Mouse (Mus musculus) cerebellum, adult 11-12 months (tissue): Measurements from ENCODE around the gene Jak1.
"Not testable (repeated sequence)": the region's sequence is repeated elsewhere in the genome, so short reads cannot be mapped to it uniquely, and the experiment has no call there.

Experiments
- DNase-seq: peaks from one replicate; pipeline ENCODE4 v3.0.0; 2022

Jak1 gene

GRCm38 (mm10) chr4:101275881-101276280 lies 10.8 kb upstream of the Jak1 start:
- DNase-seq: no peak

- DNase-seq: no peak
Observed at GRCm38 (mm10) chr4:101270734-101271133, 5.7 kb upstream of the Jak1 start.

- not testable (repeated sequence) for DNase-seq
Observed at GRCm38 (mm10) chr4:101268506-101268905, 3.4 kb upstream of the Jak1 start.

- no peak for DNase-seq
Observed at GRCm38 (mm10) chr4:101265523-101265922, 441 bp upstream of the Jak1 start.

GRCm38 (mm10) chr4:101263968-101264740 lies 928 bp downstream of the Jak1 start:
- no peak for DNase-seq

- DNase-seq: no peak
Observed at GRCm38 (mm10) chr4:101261596-101261995, 3.5 kb downstream of the Jak1 start.

- no peak for DNase-seq
Observed at GRCm38 (mm10) chr4:101260744-101261291, 4.3 kb downstream of the Jak1 start.

- DNase-seq: no peak
Observed at GRCm38 (mm10) chr4:101256526-101257210, 8.4 kb downstream of the Jak1 start.

- DNase-seq: no peak
Observed at GRCm38 (mm10) chr4:101254606-101255349, 10.3 kb downstream of the Jak1 start.

- no peak for DNase-seq
Observed at GRCm38 (mm10) chr4:101254015-101254414, 11.1 kb downstream of the Jak1 start.

GRCm38 (mm10) chr4:101252781-101253622 lies 12.1 kb downstream of the Jak1 start:
- no peak for DNase-seq

GRCm38 (mm10) chr4:101252016-101252415 lies 13.1 kb downstream of the Jak1 start:
- no peak for DNase-seq

GRCm38 (mm10) chr4:101249977-101250743 lies 14.9 kb downstream of the Jak1 start:
- no peak for DNase-seq

GRCm38 (mm10) chr4:101247355-101247754 lies 17.7 kb downstream of the Jak1 start:
- no peak for DNase-seq

- DNase-seq: no peak
Observed at GRCm38 (mm10) chr4:101246569-101246968, 18.5 kb downstream of the Jak1 start.

GRCm38 (mm10) chr4:101244257-101245011 lies 20.6 kb downstream of the Jak1 start:
- no peak for DNase-seq

GRCm38 (mm10) chr4:101240875-101241173 lies 24.3 kb downstream of the Jak1 start:
- no peak for DNase-seq

GRCm38 (mm10) chr4:101240163-101240874 lies 24.8 kb downstream of the Jak1 start:
- DNase-seq: no peak

GRCm38 (mm10) chr4:101239313-101240162 lies 25.5 kb downstream of the Jak1 start:
- no peak for DNase-seq
